17 mouse cellular contexts compared by ENCODE assay signal in the genomic region with DNA sequence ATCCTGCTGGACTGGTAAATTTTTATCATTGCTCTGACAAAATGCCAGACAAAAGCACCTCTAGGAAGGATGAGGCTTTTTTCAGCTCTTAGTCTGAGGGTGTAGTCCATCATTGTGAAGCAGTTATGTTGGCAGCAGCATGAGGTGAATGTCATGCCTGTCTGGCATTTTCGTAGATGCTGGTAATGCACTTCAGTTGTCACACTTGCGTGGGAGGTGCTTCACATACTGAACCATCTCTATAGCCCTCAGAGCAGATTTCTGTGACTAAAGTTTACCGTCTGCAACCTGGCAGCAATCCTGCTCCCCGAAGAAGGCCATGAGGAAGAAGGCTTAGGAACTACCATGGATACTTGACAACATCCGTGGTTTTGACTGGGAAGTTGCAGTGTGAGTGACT.
"Had no signal": no experiment of that assay in that cellular context is flagged by ENCODE, and none has a peak within 500 bp of the region (broad histone marks: within the 10 kb centered on the region; RNA-seq: fewer than 3 reads in every experiment).

No protein-coding gene starts in this region.

- ATAC-seq: midbrain, embryonic 15.5 days had no signal

- H3K4me3 ChIP-seq: kidney, embryonic 15.5 days; liver, embryonic 13.5 days; midbrain, embryonic 12.5 days; midbrain, embryonic 15.5 days; neural tube, embryonic 12.5 days; neural tube, embryonic 15.5 days; stomach, embryonic 15.5 days had no signal

- H3K27ac ChIP-seq: kidney, embryonic 15.5 days; liver, embryonic 13.5 days; macrophage; midbrain, embryonic 12.5 days; midbrain, embryonic 15.5 days; neural tube, embryonic 12.5 days; neural tube, embryonic 15.5 days; stomach, embryonic 15.5 days had no signal

- DNase-seq: kidney, adult 11 months; kidney, adult 8-10 months; kidney, postnatal 10 days; kidney, postnatal 36 days; layer of hippocampus, postnatal 36 days; liver, embryonic 13.5 days; lung, adult 2 months; right cerebral cortex, postnatal 14 days; spleen, adult 18-20 months; thymus, postnatal 25 days had no signal
